Mouse (Mus musculus): ENCODE data around the gene Ttc23l. TPM values are rescaled to one million over a fixed set of nuclear protein-coding genes. Genes with fewer than 3 reads are reported as not detected.
"Not testable (repeated sequence)": the region's sequence is repeated elsewhere in the genome, so short reads cannot be mapped to it uniquely, and the experiment has no call there.

Gene Ttc23l
- polyA plus RNA-seq, 2 experiments, result not detected

- Histone ChIP-seq H3K36me3 (ENCODE audit: control insufficient read depth, insufficient read depth, low read length) (no peaks in the 10 kb centered on the region), H3K9ac (ENCODE audit: low read depth, low read length, severe bottlenecking) (no peak overlapping the region), H3K9me3 (ENCODE audit: control insufficient read depth, low read length) (no peaks in the 10 kb centered on the region), H3K4me1 (ENCODE audit: control insufficient read depth, insufficient read depth, low read length) (peaks cover 20% of the 10 kb centered on the region), H3K4me2 (replicated peaks; ENCODE audit: low read depth, low read length, severe bottlenecking) (no peak overlapping the region), H3K27me3 (ENCODE audit: control insufficient read depth, insufficient read depth, low read length) (no peaks in the 10 kb centered on the region), H3K27ac (replicated peaks; ENCODE audit: low read depth, low read length) (peak overlapping the region; percentile 76), H3K4me3 (replicated peaks; ENCODE audit: low read length) (no peak overlapping the region)
- peak; percentile 89 for ATAC-seq (ENCODE audit: low FRiP score, low read depth)
- no peak for TF ChIP-seq POLR2A (IDR thresholded peaks at IDR 0.05; ENCODE audit: borderline replicate concordance, extremely low read depth, insufficient read depth, insufficient read length)
- peak; percentile 77 for DNase-seq (ENCODE audit: low spot score)
- 18% methylated on average over 16 of the region's 16 CpGs for WGBS
These were observed 18.0 kb downstream of the Ttc23l start for GRCm38 (mm10) chr15:10540271-10541088.

GRCm38 (mm10) chr15:10535969-10536368 lies 22.5 kb downstream of the Ttc23l start:
- TF ChIP-seq POLR2A (IDR thresholded peaks at IDR 0.05; ENCODE audit: borderline replicate concordance, extremely low read depth, insufficient read depth, insufficient read length), result no peak
- H3K27me3 ChIP-seq (ENCODE audit: control insufficient read depth, insufficient read depth, low read length), result no peaks in the 10 kb centered on the region
- DNase-seq (ENCODE audit: low spot score) (peak; percentile 69), ATAC-seq (ENCODE audit: low FRiP score, low read depth) (peak; percentile 62)
- 41% methylated on average over 7 of the region's 7 CpGs for WGBS
- no peaks in the 10 kb centered on the region for H3K9me3 ChIP-seq (ENCODE audit: control insufficient read depth, low read length)
- H3K27ac ChIP-seq (replicated peaks; ENCODE audit: low read depth, low read length), result peak overlapping the region; percentile 58; the same call in 1 of the 2 replicates
- no peak overlapping the region for H3K4me3 ChIP-seq (replicated peaks; ENCODE audit: low read length)
- no peaks in the 10 kb centered on the region for H3K36me3 ChIP-seq (ENCODE audit: control insufficient read depth, insufficient read depth, low read length)
- no peak overlapping the region for H3K9ac ChIP-seq (ENCODE audit: low read depth, low read length, severe bottlenecking)
- no peak overlapping the region for H3K4me2 ChIP-seq (replicated peaks; ENCODE audit: low read depth, low read length, severe bottlenecking)
- H3K4me1 ChIP-seq (ENCODE audit: control insufficient read depth, insufficient read depth, low read length), result peaks cover 15% of the 10 kb centered on the region

- no peak overlapping the region for H3K4me3 ChIP-seq (replicated peaks; ENCODE audit: low read length)
- ATAC-seq (ENCODE audit: low FRiP score, low read depth) (no peak), DNase-seq (ENCODE audit: low spot score) (no peak)
- no peaks in the 10 kb centered on the region for H3K36me3 ChIP-seq (ENCODE audit: control insufficient read depth, insufficient read depth, low read length)
- 85% methylated on average over 5 of the region's 5 CpGs for WGBS
- no peaks in the 10 kb centered on the region for H3K9me3 ChIP-seq (ENCODE audit: control insufficient read depth, low read length)
- no peaks in the 10 kb centered on the region for H3K27me3 ChIP-seq (ENCODE audit: control insufficient read depth, insufficient read depth, low read length)
- no peak overlapping the region for H3K9ac ChIP-seq (ENCODE audit: low read depth, low read length, severe bottlenecking)
- H3K27ac ChIP-seq (replicated peaks; ENCODE audit: low read depth, low read length), result no peak overlapping the region
- peaks cover 3% of the 10 kb centered on the region for H3K4me1 ChIP-seq (ENCODE audit: control insufficient read depth, insufficient read depth, low read length)
- no peak for TF ChIP-seq POLR2A (IDR thresholded peaks at IDR 0.05; ENCODE audit: borderline replicate concordance, extremely low read depth, insufficient read depth, insufficient read length)
- H3K4me2 ChIP-seq (replicated peaks; ENCODE audit: low read depth, low read length, severe bottlenecking), result no peak overlapping the region
These were observed 23.9 kb downstream of the Ttc23l start for GRCm38 (mm10) chr15:10534591-10534990.

- DNase-seq (ENCODE audit: low spot score); H3K4me1 ChIP-seq (ENCODE audit: control insufficient read depth, insufficient read depth, low read length); H3K9me3 ChIP-seq (ENCODE audit: control insufficient read depth, low read length); H3K4me3 ChIP-seq (replicated peaks; ENCODE audit: low read length); H3K27me3 ChIP-seq (ENCODE audit: control insufficient read depth, insufficient read depth, low read length); ATAC-seq (ENCODE audit: low FRiP score, low read depth); H3K36me3 ChIP-seq (ENCODE audit: control insufficient read depth, insufficient read depth, low read length); H3K4me2 ChIP-seq (replicated peaks; ENCODE audit: low read depth, low read length, severe bottlenecking); H3K27ac ChIP-seq (replicated peaks; ENCODE audit: low read depth, low read length); H3K9ac ChIP-seq (ENCODE audit: low read depth, low read length, severe bottlenecking): not testable (repeated sequence)
- WGBS, result 89% methylated on average over 10 of the region's 10 CpGs
These were observed 25.1 kb downstream of the Ttc23l start for GRCm38 (mm10) chr15:10533361-10533760.

- no peak for TF ChIP-seq POLR2A (IDR thresholded peaks at IDR 0.05; ENCODE audit: borderline replicate concordance, extremely low read depth, insufficient read depth, insufficient read length)
- no peak overlapping the region for H3K9ac ChIP-seq (ENCODE audit: low read depth, low read length, severe bottlenecking)
- no peaks in the 10 kb centered on the region for H3K9me3 ChIP-seq (ENCODE audit: control insufficient read depth, low read length)
- no peak overlapping the region for H3K27ac ChIP-seq (replicated peaks; ENCODE audit: low read depth, low read length)
- H3K4me1 ChIP-seq (ENCODE audit: control insufficient read depth, insufficient read depth, low read length), result no peaks in the 10 kb centered on the region
- ATAC-seq (ENCODE audit: low FRiP score, low read depth) (no peak), DNase-seq (ENCODE audit: low spot score) (no peak)
- no peaks in the 10 kb centered on the region for H3K27me3 ChIP-seq (ENCODE audit: control insufficient read depth, insufficient read depth, low read length)
- no peak overlapping the region for H3K4me2 ChIP-seq (replicated peaks; ENCODE audit: low read depth, low read length, severe bottlenecking)
- 94% methylated on average over 4 of the region's 4 CpGs for WGBS
- no peaks in the 10 kb centered on the region for H3K36me3 ChIP-seq (ENCODE audit: control insufficient read depth, insufficient read depth, low read length)
- H3K4me3 ChIP-seq (replicated peaks; ENCODE audit: low read length), result no peak overlapping the region
These were observed 27.1 kb downstream of the Ttc23l start for GRCm38 (mm10) chr15:10531352-10531751.

All from limb, embryonic 14.5 days (tissue).